Mouse (Mus musculus): ENCODE measurements around the gene Mei1. TPM values are rescaled to one million over a fixed set of nuclear protein-coding genes. Genes with fewer than 3 reads are reported as not detected.

Gene Mei1
- polyA plus RNA-seq, 1 experiment, result not detected

- TF ChIP-seq GATA1 (IDR thresholded peaks at IDR 0.05; ENCODE audit: low read length), result no peak
These were observed 100.9 kb downstream of the Mei1 start for GRCm38 (mm10) chr15:82170437-82171377.

- TF ChIP-seq GATA1 (IDR thresholded peaks at IDR 0.05; ENCODE audit: low read length), result no peak
These were observed 102.9 kb downstream of the Mei1 start for GRCm38 (mm10) chr15:82172648-82173047.

- TF ChIP-seq GATA1 (IDR thresholded peaks at IDR 0.05; ENCODE audit: low read length), result no peak
These were observed 105.3 kb downstream of the Mei1 start for GRCm38 (mm10) chr15:82175091-82175490.

Other genes with a start within 250 kb of the Mei1 start
- 34.5 and 37.6 TPM in 2 replicates for gene Tob2, start 211.2 kb upstream of the Mei1 start, polyA plus RNA-seq (2012)
- gene Phf5a, start 198.1 kb upstream of the Mei1 start, polyA plus RNA-seq (2012), result 5.0 and 21.7 TPM in 2 replicates
- gene Aco2, start 197.7 kb upstream of the Mei1 start, polyA plus RNA-seq (2012), result 167 and 205 TPM in 2 replicates
- 66.1 and 86.3 TPM in 2 replicates for gene Polr3h, start 143.8 kb upstream of the Mei1 start, polyA plus RNA-seq (2012)
- gene Csdc2, start 133.2 kb upstream of the Mei1 start, polyA plus RNA-seq (2012), result not detected in 2 replicates
- gene Pmm1, start 109.1 kb upstream of the Mei1 start, polyA plus RNA-seq (2012), result 93.6 and 105 TPM in 2 replicates
- gene 1700029P11Rik, start 89.5 kb upstream of the Mei1 start, polyA plus RNA-seq (2012), result not detected in 2 replicates
- 8.4 and 12.7 TPM in 2 replicates for gene Xrcc6, start 82.2 kb upstream of the Mei1 start, polyA plus RNA-seq (2012)
- 45.7 and 65.4 TPM in 2 replicates for gene Desi1, start 36.1 kb upstream of the Mei1 start, polyA plus RNA-seq (2012)
- gene Snu13, start 22.4 kb upstream of the Mei1 start, polyA plus RNA-seq (2012), result 25.8 and 229 TPM in 2 replicates
- gene 4930407I10Rik, start 10.8 kb upstream of the Mei1 start, polyA plus RNA-seq (2012), result not detected in 2 replicates
- 3.7 and 11.2 TPM in 2 replicates for gene Ccdc134, start 57.9 kb downstream of the Mei1 start, polyA plus RNA-seq (2012)
- gene Srebf2, start 77.2 kb downstream of the Mei1 start, polyA plus RNA-seq (2012), result 533 and 536 TPM in 2 replicates
- gene Shisa8, start 142.8 kb downstream of the Mei1 start, polyA plus RNA-seq (2012), result not detected in 2 replicates
- gene Tnfrsf13c, start 154.4 kb downstream of the Mei1 start, polyA plus RNA-seq (2012), result 0.81 and 1.5 TPM in 2 replicates
- 177 and 187 TPM in 2 replicates for gene Cenpm, start 174.8 kb downstream of the Mei1 start, polyA plus RNA-seq (2012)
- gene 1500009C09Rik, start 182.4 kb downstream of the Mei1 start, polyA plus RNA-seq (2012), result not detected in 2 replicates
- gene Sept3, start 204.9 kb downstream of the Mei1 start, polyA plus RNA-seq (2012), result not detected in 2 replicates
- gene Wbp2nl, start 229.0 kb downstream of the Mei1 start, polyA plus RNA-seq (2012), result not detected in 2 replicates